Mouse (Mus musculus) thymus, postnatal 25 days (tissue): Measurements from ENCODE around the gene Sgms1.

Experiments
- DNase-seq: peaks from one replicate; pipeline ENCODE4 v3.0.0; 2022

The Sgms1 gene

GRCm38 (mm10) chr19:32353447-32353846, 36.1 kb downstream of the Sgms1 start:
- DNase-seq: no peak

- DNase-seq: no peak
Measured at GRCm38 (mm10) chr19:32348955-32349654, 40.4 kb downstream of the Sgms1 start.

GRCm38 (mm10) chr19:32347491-32347890, 42.0 kb downstream of the Sgms1 start:
- DNase-seq: no peak

- DNase-seq: no peak
Measured at GRCm38 (mm10) chr19:32346624-32347341, 42.7 kb downstream of the Sgms1 start.

- no peak for DNase-seq
Measured at GRCm38 (mm10) chr19:32346176-32346575, 43.3 kb downstream of the Sgms1 start.

GRCm38 (mm10) chr19:32345181-32345745, 44.3 kb downstream of the Sgms1 start:
- peak; percentile 23 for DNase-seq

GRCm38 (mm10) chr19:32344738-32345121, 44.8 kb downstream of the Sgms1 start:
- peak; percentile 81 for DNase-seq

- DNase-seq: no peak
Measured at GRCm38 (mm10) chr19:32343937-32344737, 45.4 kb downstream of the Sgms1 start.

- no peak for DNase-seq
Measured at GRCm38 (mm10) chr19:32342436-32342835, 47.1 kb downstream of the Sgms1 start.

- DNase-seq: no peak
Measured at GRCm38 (mm10) chr19:32341091-32341490, 48.4 kb downstream of the Sgms1 start.

- no peak for DNase-seq
Measured at GRCm38 (mm10) chr19:32340168-32340567, 49.3 kb downstream of the Sgms1 start.

- no peak for DNase-seq
Measured at GRCm38 (mm10) chr19:32337708-32338107, 51.8 kb downstream of the Sgms1 start.

- no peak for DNase-seq
Measured at GRCm38 (mm10) chr19:32334751-32335150, 54.8 kb downstream of the Sgms1 start.

GRCm38 (mm10) chr19:32333544-32333943, 56.0 kb downstream of the Sgms1 start:
- no peak for DNase-seq

GRCm38 (mm10) chr19:32332779-32333460, 56.6 kb downstream of the Sgms1 start:
- no peak for DNase-seq

GRCm38 (mm10) chr19:32330231-32330630, 59.3 kb downstream of the Sgms1 start:
- no peak for DNase-seq

- DNase-seq: no peak
Measured at GRCm38 (mm10) chr19:32329511-32329910, 60.0 kb downstream of the Sgms1 start.

- DNase-seq: peak; percentile 16
Measured at GRCm38 (mm10) chr19:32328089-32328828, 61.3 kb downstream of the Sgms1 start.

- DNase-seq: no peak
Measured at GRCm38 (mm10) chr19:32326621-32327021, 62.9 kb downstream of the Sgms1 start.

- DNase-seq: no peak
Measured at GRCm38 (mm10) chr19:32326156-32326555, 63.4 kb downstream of the Sgms1 start.

GRCm38 (mm10) chr19:32325100-32325768, 64.3 kb downstream of the Sgms1 start:
- DNase-seq: peak; percentile 23
